Mouse (Mus musculus): Measurements from ENCODE around the gene Olfr393. TPM values are rescaled to one million over a fixed set of nuclear protein-coding genes. Genes with fewer than 3 reads are reported as not detected.

Olfr393 gene
- not detected for total RNA-seq (2021)
- long read RNA-seq, experiment 1: 0 reads
- long read RNA-seq, experiment 2: 0 reads

DNA sequence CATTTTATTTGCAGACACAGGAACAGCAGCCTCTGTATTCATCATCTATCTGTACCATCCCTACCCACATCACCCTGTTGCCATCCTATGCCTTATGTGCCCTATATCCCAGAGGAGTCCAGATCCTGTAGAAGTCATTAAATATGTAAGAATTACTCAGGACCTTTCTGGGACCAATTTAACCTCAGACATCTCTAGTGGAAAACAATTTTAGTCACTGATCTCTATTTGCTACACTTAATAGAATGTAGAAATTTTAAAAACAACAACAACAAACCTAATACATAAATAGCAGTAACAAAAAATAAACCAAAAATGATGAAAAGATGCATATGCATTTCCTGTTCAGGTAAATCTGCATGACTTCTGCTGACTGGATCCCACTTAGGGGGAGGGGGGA is at the start of gene Olfr393:
Gene Olfr393 (minus strand): TSS at position 101 of the 400 bp plus-strand sequence.
- no peak for DNase-seq
- intact Hi-C loops (cut with DNase I): no loop called here

DNA sequence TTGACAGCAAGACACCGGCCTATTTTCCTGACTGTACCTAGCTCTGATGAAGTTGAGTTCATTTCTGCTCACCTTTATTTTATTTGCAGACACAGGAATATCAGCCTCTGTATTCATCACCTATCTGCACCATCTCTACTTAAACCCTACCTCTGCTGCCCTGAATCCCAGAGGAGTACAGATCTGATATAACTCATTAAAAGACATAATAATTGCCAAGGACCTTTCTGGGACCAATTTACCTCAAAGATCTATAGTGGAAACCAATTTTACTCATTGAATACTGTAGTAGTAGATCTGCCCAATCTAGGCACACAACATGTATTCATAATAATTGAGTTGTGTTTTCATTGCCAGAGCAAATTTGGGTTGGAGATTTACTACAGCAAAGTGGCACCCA is 39.4 kb upstream of the Olfr393 start, which contains the start of gene Olfr394:
Gene Olfr394 (minus strand): TSS at position 101 of the 400 bp plus-strand sequence.
- intact Hi-C loops (cut with DNase I): no loop called here
- no peak for DNase-seq

DNA sequence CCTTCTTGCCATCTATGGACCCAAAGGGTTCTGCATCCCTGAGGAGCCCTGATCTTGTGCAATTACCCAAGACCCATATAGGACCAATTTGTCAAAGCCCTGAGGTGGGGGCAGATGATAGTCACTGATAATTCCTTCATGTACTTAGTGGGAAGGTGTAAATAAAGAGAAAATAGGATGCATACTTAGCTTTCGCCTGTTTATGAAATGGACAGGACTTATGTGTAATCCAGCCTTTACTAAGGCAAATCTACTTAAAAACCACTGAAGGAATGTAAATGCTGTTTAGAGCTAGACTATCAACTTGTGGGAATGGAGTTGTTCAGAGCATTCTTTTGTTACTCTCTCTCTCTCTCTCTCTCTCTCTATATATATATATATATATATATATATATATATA is 34.3 kb downstream of the Olfr393 start, which contains the start of gene Olfr392:
Gene Olfr392 (minus strand): TSS at position 101 of the 400 bp plus-strand sequence.
- DNase-seq: no peak
- intact Hi-C loops (cut with DNase I): no loop called here

DNA sequence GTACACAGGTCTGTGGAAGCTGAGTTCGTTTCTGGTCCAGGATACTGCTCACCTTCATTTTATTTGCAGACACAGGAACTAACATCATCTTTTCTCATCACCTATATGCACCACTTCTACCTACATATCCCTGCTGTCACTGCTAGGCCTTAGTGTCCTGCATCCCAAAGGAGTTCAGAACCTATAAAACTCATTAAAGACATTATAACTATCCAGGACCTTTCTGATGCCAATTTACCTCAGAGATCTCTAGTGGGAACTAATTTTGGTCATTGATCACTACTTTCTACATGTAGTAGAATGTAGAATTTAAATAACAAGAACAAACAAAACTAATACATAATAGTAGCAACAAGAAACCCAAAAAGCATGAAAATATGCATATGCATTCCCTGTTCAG is 48.3 kb downstream of the Olfr393 start, which contains the start of gene Olfr391-ps:
Gene Olfr391-ps (minus strand): TSS at position 101 of the 400 bp plus-strand sequence.
- no peak for DNase-seq
- intact Hi-C loops (cut with DNase I): no loop called here

Other genes with a start within 250 kb of the Olfr393 start
- not detected for gene Zfp735, start 162.7 kb downstream of the Olfr393 start, total RNA-seq (2021)
- not detected for gene Olfr389, start 70.7 kb downstream of the Olfr393 start, total RNA-seq (2021)
- not detected for gene Olfr390, start 68.5 kb downstream of the Olfr393 start, total RNA-seq (2021)
- not detected for gene Olfr391-ps, start 48.4 kb downstream of the Olfr393 start, total RNA-seq (2021)
- gene Olfr392, start 34.4 kb downstream of the Olfr393 start, total RNA-seq (2021): not detected
- not detected for gene Olfr394, start 39.3 kb upstream of the Olfr393 start, total RNA-seq (2021)
- gene Olfr395, start 57.8 kb upstream of the Olfr393 start, total RNA-seq (2021): not detected
- gene Olfr23, start 85.2 kb upstream of the Olfr393 start, total RNA-seq (2021): not detected
- not detected for gene Olfr397, start 109.4 kb upstream of the Olfr393 start, total RNA-seq (2021)
- gene Olfr398, start 139.0 kb upstream of the Olfr393 start, total RNA-seq (2021): not detected
- not detected for gene Olfr139, start 205.1 kb upstream of the Olfr393 start, total RNA-seq (2021)
- not detected for gene Olfr399, start 205.2 kb upstream of the Olfr393 start, total RNA-seq (2021)
- gene Zfp616, start 218.5 kb upstream of the Olfr393 start, total RNA-seq (2021): not detected